Mouse (Mus musculus) heart, adult 2 months (tissue): ENCODE measurements around the gene Tlcd1.

Experiments used
- CTCF ChIP-seq: fragments of 200-600 bp; IDR thresholded peaks from 2 replicates; pipeline ENCODE4 v1.8.1; 2022; ENCODE audit warnings: antibody characterized with exemption, mild to moderate bottlenecking, moderate library complexity
- POLR2A ChIP-seq: fragments of 200-500 bp; IDR thresholded peaks from 2 replicates; pipeline ENCODE4 v1.6.1; 2011; ENCODE audit warnings: mild to moderate bottlenecking, low read depth, low read length, control low read depth; ENCODE audit not compliant: insufficient read depth

GRCm38 (mm10) chr11:78180081-78180761 lies 3.7 kb downstream of the Tlcd1 start:
- TF ChIP-seq CTCF: no peak
- TF ChIP-seq POLR2A: no peak; the same call in 1 of the 2 replicates
